Mouse (Mus musculus) erythroid progenitor cell, adult 5-6 weeks (primary cell): ENCODE measurements around the gene Ugt1a9. TPM values are rescaled to one million over a fixed set of nuclear protein-coding genes. Genes with fewer than 3 reads are reported as not detected.

Source experiments
- ATAC-seq: replicated peaks from 2 replicates; pipeline ENCODE4 v1.8.0; 2016; ENCODE audit warnings: moderate number of reproducible peaks, mild to moderate bottlenecking, moderate TSS enrichment, inconsistent platforms; ENCODE audit not compliant: poor library complexity, low FRiP score, severe bottlenecking
- total RNA-seq, 2 experiments: library from RNA; stranded (forward) in 1 of 2; stranded (reverse) in 1 of 2; fragments of 150-400 nt in 1 of 2; fragments of 186-747, 209-891 nt in 1 of 2; gene quantifications; 2 replicates each; pipeline versions ENCODE4 v1.2.3 to v1.2.4; 2015 to 2017; ENCODE audit warnings: low replicate concordance in 2 of 2

The Ugt1a9 gene
- total RNA-seq, 2 experiments from 2014 or later: not detected

DNA sequence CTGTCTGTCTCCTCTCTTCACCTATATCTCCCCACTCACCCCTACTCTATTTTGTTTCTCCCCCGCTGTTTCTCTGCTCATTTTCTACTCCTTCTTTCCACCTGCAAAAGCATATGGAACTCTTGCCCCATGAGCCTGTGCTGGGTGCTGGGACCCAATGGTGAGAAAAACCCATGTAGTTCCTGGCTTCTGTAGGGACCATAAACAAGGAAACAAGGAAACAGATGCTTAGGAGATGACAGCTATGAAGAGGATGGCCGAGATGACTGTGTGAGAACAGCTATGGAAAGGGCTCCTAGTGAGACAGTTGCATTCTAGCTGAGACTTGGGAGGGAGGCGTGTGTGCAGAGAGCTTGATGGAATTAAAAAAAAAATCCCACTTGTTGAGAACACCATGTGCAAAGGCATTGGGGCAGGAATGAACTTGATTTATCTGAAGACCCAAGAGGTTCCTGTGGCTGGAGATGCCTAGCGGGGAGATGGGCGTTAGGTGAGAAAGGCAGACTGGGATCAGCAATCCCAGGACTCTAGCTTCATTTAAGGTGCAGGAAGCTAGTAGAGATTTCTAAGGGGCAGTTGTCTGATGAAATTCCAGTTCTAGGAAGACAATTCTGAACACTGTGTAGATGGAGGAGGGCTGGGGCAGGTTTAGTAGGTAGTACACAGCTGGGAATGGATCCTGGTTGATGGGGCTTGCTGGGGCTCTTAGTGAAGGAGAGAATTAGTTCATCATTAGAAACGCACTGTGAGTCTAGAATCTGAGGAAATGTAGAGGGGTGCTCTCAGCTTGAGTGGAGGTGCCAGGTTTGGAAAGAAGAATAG is 160.6 kb downstream of the Ugt1a9 start:
- no peak for ATAC-seq

DNA sequence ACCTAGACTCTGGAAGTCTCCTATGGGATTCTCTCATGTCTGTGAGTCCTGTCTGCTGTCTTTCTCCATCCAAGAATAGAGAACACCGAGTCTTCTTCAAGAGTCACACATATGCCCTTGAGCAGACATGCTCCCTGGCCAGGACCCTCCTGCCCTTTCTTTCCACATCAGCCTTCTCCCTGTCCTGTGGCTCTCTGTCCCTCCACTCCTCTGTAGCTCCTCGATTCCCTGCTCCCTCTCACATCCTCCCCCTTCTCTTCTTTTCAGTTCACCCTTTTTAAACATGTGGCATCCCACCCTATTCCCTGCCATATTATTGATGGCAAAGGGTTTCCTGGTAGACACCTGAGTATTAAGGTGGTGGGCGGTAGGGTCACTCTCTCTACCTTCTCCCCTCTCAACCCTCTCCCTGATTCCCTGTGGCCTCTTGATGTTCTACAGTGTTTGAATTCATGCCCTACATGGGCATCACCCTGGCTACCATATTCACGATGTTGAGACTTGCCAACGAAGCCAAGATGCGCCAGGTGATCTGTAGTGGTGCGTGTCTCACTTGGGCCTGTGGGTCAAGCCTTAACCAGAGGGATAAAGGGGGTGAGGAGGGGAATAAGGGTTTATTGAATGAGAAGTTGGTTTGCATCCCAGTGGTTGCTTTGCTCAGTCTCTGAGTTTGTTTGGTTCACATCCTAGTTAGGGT is 161.4 kb downstream of the Ugt1a9 start:
- ATAC-seq: no peak

DNA sequence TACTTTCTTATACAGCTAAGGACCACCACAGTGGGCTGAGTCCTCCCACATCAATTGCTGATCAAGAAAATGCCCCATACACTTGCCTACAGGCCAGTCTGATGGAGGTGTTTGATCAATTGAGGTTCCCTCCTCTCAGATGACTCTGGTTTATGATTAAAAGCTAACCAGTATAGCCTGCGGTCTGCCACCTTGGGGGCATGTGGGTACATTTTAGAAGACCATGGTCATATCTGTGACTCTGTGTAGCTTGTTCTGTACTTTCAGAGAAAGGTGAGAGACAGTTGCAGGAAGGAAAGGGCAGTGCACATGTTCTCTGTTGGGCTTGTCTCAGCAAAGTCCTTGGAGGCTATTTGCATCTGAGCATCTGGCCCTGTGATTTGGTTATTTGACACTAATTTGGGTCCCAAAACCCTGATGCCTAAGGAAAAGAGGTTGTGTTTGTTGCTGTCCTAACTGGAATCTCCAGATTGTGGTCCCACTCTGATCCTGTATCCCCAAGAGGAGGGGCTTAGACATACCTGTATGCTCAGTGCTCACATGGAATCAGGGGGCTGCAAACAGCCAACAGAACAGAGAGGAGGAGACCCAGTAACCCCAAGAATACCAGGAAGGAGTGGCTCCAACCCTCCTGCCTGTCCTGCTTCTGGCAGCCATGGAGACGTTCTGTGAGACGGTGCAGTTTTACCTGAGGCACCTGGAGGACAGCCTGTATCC is 162.2 kb downstream of the Ugt1a9 start:
- ATAC-seq: no peak

DNA sequence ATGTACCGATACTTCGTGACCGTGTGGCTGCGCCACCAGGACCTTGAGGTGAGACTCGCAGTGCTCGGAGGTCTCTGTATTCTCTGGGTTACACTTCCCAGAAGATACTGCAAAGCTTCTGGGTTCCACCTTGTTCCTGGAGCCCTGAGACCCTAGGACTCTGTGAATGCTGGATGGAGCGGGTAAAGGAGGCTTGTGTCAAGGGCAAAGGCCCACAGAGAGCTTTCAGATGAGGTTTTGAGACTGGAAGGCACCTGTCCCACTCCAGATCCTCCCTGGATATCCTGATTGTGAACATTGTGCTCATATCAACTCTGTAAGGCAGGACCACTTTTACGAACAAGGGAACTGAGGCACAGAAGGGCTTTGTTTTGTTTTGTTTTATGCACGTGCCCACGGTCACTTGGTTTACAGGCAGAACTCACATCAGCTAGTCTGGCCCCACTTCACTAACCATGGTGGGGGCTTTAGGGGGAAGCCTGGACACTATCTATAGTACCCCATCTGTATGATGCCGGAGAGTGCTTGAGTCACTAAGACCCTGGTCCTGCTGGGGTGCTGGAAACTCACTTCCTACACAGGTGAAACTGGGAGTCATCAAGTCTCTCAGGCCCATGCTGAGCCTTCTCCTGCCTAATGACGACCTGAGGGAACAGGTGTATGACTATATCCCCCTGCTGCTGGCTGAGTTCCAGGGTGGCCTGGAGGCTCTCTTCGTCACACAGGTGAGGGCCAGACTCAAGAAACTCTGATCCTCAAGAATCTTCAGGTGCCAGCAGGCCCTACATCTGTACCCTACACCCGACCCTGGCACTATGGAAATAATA is 163.0 kb downstream of the Ugt1a9 start:
- ATAC-seq: no peak

DNA sequence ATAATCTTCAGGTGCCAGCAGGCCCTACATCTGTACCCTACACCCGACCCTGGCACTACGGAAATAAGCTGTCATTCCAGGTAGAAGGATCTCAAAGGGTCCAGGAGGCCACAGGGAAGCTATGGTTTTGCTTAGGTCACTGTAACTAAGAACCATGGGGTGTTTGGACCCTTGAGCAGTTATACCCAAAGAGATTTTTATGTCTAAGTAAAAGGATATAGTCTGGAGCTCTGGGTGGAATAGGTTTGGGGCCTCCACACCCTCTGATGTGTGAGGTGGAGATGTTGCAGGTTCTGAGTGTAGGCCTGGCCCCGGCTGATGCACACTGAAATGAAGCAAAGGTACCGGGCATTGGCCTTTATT is 163.6 kb downstream of the Ugt1a9 start:
- ATAC-seq: no peak

DNA sequence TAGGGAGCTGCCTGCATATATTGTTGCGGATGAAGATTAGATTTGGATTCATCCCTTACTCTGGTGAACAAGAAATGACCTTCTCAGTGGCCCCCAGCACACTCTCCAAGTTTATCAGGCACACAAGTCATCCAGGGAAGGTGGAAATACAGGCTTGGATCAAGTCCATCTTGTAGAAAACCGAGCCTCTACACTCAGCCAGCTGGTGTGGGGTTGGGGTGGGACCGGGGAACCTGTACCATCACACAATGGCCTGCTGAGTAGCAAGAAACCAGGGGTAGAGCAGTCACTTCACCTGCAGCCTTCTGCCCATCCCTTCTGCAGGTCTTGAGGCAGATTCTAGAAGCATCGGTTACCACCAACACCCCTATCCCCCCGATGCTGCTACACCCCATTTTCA is 164.0 kb downstream of the Ugt1a9 start:
- no peak for ATAC-seq

DNA sequence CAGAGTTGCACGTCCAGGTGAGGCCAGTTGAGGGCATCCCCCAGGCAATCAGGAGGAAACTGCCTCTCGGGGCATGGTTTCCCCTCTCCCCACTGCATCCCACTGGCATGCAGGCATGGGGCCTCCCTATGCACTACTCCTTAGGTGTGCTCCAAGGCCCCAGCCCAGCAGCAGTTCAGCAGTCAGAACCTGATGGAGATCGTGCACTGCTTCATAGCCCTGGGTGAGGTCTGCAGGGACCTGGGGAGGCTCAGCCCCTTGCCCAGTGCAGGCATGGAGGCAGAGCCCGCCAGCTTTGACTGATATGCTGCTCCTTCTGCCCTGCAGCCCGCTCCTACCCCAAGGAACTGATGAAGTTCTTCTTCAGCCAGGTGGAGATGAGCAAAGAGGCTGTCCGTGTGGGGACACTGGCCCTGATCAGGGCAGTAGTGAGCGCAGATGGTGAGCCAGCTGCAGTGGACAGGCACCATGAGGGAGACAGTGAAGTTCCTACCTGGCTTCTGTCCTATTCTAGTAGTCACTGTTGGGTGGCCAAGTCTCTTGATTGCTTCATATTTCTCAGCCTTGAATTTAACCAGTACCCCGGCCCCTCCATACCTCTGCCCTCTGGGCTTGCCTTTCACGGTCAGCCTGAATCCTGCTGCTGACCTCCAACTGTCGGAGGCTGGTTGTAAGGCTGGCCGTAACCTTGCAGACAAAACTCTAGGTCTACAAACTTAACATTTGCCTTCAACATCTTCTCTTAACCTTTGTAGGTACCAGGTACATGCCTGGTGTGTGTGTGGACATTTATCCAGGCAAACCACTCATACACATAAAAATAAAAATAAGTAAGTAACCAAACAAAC is 164.7 kb downstream of the Ugt1a9 start:
- no peak; the same call in 1 of the 2 replicates for ATAC-seq

DNA sequence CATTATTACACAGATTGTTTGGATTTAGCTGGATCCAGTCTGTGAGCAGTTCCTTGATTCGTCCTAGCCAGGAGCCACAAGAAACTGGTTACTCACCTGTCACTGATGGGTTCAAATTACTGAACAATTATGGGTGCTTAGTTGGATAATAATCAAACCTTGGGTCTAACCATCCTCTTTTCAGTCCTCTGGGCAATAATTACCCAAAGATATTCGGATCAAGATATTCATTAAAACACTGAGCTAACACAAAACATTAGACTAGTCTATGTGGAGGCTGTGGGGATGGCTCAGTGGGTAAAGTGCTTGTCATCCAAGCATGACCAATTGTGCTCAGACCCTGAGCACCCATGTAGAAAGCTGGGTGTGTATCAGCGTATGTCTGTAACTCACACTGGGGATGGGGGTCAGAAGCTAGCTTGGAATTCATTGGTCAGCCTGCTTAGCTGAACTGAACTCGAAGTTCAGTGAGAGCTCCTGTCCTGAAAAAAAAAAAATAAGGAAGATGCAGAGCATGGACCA is 165.4 kb downstream of the Ugt1a9 start:
- no peak for ATAC-seq

DNA sequence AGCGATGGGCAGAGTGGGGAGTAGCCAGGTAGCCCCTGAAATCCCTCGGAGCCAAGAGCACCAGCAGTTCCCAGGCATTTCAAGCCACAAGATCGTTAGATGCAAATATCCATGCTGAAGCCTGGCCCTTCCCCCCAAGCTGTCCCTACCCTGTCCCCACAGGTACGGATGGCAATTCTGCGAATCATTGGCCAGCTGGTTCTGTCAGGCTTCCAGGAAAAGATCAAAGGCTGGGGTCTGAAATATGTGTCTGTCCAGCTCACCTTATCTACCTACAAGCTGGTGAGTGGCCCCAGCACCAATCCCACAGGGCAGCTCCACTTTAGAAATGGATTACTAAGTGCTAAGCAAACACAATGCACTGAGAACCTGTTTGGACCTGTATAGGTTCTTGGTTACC is 166.7 kb downstream of the Ugt1a9 start:
- no peak for ATAC-seq

DNA sequence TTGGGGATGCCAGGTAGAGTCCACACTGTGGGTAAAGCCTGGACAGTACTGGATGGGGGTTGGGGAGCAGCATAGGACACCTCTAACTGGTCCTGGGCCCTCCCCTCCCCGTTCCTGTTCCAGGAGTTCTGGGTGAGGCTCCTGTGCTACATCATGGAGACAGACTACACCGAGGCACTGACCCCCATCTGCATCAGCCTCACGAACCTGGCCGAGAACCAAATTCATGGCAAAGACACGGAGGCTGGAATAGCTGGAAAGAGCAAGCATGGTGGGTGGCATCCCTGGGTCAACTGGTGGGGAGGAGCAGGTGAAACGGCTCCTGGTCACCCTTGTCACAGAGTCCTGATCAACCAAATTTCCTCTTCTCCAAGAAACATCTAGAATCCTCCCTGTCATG is 168.2 kb downstream of the Ugt1a9 start:
- ATAC-seq: no peak

DNA sequence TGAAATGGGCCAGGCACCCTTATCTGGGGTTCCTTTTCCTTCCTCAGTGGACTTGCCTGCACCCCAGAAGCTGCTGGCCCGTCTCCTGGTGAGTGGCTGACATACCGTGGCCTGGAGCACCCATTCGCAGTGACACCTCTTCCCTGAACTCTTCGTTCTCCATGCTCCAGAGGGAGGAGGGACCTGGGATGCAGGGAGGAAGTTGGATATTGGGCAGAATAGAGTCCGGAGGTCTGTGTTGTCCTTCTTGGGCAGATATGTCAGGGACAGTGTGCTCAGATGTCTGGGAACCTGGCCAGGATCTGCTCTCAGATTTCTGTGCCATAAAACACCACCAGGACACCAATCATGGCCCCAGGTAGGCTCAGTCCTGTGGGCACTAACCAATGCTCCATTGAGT is 169.5 kb downstream of the Ugt1a9 start:
- ATAC-seq: no peak

DNA sequence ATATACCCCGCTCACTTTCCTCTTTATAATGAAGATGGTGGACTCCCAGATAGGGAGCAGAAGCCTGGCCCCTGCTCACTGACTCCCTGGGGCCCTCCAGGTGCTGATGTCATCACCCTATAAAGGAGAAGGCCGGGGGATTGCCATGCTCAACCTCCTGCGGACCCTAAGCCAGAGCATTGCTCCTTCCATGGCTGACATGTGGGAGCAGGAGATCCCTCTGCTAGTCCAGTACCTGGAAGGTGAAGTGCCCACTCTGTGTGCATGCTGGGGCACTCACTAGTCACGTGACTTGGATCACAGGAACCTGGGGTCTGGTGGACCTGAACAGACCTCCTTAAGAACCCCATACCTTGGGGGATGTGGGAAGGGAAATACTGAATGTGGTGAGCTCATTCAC is 170.0 kb downstream of the Ugt1a9 start:
- no peak for ATAC-seq

DNA sequence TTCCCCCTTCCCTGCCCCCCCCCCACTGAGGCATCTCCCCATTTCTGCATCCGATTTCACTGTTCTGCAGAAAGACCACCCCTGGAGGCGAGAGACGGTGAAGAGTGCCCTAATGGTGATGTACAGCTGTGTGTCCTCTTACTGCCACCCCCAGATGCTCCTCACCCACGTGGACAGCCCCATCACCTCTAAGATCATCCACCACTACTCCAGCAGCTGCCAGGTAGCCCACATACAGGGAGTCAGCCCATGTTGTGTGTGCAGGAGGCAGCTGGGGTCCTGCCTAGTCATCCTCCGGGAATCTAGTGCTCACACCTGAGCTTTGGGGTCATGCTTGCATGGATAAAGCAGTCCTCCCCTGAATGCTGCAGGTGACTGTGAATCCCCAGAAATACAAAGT is 173.3 kb downstream of the Ugt1a9 start:
- no peak for ATAC-seq

DNA sequence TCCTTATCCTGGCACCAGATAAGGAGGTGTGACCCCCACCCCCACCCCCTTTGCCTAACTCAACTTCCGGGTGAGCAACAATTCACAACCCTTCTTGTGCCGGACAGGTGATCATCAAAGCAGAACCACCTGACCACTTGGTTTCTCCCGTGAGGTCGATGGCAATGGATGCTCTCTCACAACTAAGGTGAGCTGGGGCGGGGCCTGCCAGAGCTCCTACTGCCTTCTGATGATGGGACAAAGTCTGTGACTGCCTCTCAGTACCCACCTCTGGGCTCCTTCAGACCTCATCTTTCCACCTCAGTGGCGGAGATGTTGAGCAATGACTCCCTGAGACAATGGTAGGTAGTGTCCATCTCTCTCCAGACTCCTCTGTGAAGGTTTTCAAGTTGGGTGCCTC is 175.3 kb downstream of the Ugt1a9 start:
- no peak for ATAC-seq

DNA sequence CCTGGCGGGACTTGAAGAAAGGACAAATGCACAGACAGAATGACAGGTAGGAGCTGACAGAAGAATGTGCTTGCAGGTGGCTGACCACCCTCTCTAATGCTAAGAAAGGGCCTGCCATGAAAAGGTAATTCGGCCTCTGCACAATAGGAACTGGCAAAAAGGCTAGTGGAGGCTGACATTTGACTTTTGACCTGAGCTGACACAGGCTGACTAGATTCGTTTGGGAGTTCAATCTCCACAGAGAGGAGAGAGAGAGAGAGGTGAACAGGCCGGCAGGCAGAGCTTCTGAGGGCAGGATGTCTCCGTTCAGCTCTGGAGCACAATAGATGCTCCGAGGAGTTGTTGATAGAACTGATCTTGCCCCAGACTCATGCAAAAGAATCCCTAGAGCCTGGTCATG is 175.8 kb downstream of the Ugt1a9 start:
- ATAC-seq: no peak

DNA sequence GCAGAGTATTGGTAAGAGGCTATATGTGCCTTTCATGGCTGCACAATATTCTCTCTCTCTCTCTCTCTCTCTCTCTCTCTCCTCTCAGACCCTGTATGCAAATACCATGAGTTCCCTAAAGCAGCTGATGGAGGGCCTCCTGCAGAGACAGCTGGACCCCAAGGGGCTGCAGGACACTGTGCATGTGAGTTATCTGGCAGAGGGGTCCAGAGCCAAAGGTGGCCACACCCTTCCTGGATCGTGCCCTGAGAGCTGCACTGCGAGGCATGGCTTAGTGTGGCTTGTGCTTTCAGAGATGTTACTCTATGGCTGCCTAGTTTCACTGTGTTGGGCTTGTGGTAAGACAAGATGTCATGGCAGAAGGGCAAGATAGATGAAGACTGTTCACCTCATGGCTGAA is 177.1 kb downstream of the Ugt1a9 start:
- no peak for ATAC-seq

DNA sequence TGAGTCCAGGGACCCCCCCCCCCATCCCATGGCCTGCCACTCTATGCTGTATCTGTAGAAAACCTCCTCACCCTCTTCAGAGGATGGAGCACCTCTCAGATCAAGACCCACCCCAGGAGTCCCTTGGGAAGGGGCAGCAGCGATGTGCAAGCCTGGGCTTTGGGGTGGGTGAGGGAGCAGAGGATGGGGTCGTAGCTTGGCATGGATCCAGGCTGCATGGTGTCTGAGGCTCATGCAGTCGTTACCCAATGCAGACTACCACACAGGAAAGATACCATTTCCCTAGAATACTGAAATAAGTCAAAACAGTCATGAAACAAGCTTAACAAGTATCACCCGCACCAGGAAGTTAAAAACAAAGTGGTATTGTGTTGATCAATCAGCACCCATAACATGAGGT is 178.1 kb downstream of the Ugt1a9 start:
- ATAC-seq: no peak

DNA sequence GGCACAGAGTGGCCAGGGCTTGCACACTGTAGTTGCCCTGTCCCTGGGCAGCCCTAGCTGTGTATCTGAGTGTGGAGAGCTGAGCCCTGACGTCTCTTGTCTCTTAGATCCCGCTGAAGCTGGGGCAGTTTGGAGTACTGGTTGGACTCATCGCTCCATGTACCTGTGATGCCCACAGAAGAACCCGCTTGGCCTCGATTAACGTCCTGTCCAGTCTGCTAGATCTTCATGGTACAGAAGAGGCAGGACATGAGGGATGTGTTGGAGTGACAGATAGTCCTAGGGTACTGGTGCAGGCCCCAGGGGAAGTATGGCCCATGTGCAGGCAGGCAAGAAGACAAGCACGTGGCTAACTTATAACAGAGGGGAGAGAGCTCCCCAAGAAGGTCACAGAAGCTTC is 179.0 kb downstream of the Ugt1a9 start:
- ATAC-seq: no peak

DNA sequence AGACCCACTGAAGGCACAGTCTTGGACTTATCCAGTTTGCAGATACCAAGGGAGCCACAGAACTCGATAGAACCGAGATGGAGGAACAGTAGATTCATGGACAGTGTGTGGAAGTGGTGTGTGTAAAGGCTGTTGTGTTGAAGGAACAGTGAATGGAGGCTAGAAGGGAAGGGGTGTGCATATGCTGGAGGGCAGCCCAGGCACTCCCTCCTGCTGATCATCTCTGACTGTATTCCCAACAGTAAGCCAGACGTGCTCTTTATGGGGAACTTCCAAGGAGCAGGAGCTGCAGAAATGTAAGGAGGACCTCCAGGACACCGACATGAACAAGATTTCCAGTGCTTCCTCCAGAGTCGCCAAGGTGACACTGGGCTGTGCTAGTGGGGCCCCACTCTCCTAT is 179.4 kb downstream of the Ugt1a9 start:
- no peak for ATAC-seq
